Mouse (Mus musculus) left cerebral cortex, adult 6 months (tissue): ENCODE results near the gene Sos1. TPM values are rescaled to one million over a fixed set of nuclear protein-coding genes. Genes with fewer than 3 reads are reported as not detected.

Experiments used
- long read RNA-seq, 2 experiments: library from polyadenylated mRNA; unstranded; transcript quantifications; one replicate each; pipeline ENCODE4 v2.0.0; 2019 to 2020
- polyA plus RNA-seq: library from polyadenylated mRNA; unstranded; fragments of <200 nt; fragmentation: Nextera tagmentation; gene quantifications from 2 replicates; pipeline ENCODE4 v1.2.3, GENCODE M21; 2021

The Sos1 gene
- polyA plus RNA-seq, result 2.9 and 3.0 TPM in 2 replicates
- long read RNA-seq, experiment 1, partial matches to known transcripts, result 1 of 11 reads
- long read RNA-seq, experiment 1, other reads (novel, unspliced or antisense), result 10 of 11 reads
- long read RNA-seq, experiment 2, partial matches to known transcripts, result 2 of 9 reads
- long read RNA-seq, experiment 2, other reads (novel, unspliced or antisense), result 7 of 9 reads

GRCm38 (mm10) chr17:80480031-80480854, at the start of gene Sos1:
Gene Sos1 (minus strand): TSS chr17:80480453.

GRCm38 (mm10) chr17:80372989-80373725, 107.1 kb downstream of the Sos1 start, which contains the start of gene Gm10190:
Gene Gm10190 (minus strand): TSS chr17:80373541.

Other genes starting within 250 kb of the Sos1 start
- 48.7 and 53.2 TPM in 2 replicates for gene Morn2, start 190.2 kb downstream of the Sos1 start, polyA plus RNA-seq
- 5.3 and 7.8 TPM in 2 replicates for gene Dhx57, start 190.0 kb downstream of the Sos1 start, polyA plus RNA-seq
- 0.61 and 2.7 TPM in 2 replicates for gene Arhgef33, start 173.0 kb downstream of the Sos1 start, polyA plus RNA-seq
- 0.74 and 1.0 TPM in 2 replicates for gene Gm10190, start 106.9 kb downstream of the Sos1 start, polyA plus RNA-seq
- 10.9 and 14.7 TPM in 2 replicates for gene Cdkl4, start 97.4 kb upstream of the Sos1 start, polyA plus RNA-seq
- 6.2 and 8.8 TPM in 2 replicates for gene Map4k3, start 248.0 kb upstream of the Sos1 start, polyA plus RNA-seq